Mouse (Mus musculus): ENCODE measurements around the gene Usp30. TPM values are rescaled to one million over a fixed set of nuclear protein-coding genes. Genes with fewer than 3 reads are reported as not detected.

Gene Usp30
- polyA plus RNA-seq, 1 experiment from 2014 or later, result 10.1 TPM

DNA sequence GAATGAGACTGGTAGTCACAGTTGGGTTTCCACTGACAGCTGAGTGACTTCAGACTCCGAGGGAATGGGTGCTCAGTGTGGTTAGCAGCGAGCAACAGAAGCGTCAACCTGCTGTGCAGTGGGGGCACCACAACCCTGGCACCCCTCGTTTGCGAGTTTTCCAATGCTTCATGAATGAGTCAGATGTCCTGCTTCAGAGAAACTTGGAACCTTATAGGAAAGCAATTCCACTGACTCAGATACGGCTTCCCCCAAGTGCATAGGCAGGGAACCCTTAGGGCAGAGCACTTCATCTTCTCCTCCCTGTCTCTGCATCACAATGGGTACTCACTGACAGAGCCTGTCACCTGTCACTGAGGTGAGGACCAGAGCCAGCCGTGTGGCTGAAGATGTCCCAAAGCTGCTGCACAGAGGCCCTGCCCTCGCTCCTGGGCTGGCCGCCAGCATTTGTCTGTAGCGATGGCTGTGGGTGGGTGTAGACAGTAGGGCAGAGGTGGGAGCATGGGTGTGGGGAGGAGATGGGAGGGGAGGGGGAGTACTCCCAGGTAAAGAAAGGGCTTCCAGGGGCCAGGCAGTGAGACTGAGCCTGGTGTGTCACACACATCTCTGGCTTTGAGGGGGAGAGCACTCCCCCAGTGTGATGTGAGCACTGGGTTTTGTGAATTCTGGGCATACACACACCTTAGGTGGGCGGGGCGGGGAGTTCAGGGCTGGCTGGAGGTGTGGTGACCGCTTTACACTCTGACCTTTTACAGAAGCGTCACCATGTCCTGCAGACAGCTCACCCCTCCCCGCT lies 72.4 kb downstream of the Usp30 start:
- ATAC-seq (ENCODE audit: low read depth) (no peak), DNase-seq (ENCODE audit: low spot score) (no peak)
- no peak overlapping the region for H3K27ac ChIP-seq (replicated peaks; ENCODE audit: low read depth, low read length)
- no peak overlapping the region for H3K4me2 ChIP-seq (ENCODE audit: low read depth, low read length)
- H3K9ac ChIP-seq (ENCODE audit: low read depth, low read length), result no peak overlapping the region
- no peaks in the 10 kb centered on the region for H3K4me1 ChIP-seq (ENCODE audit: control insufficient read depth, insufficient read depth, low read length)
- H3K27me3 ChIP-seq (replicated peaks; ENCODE audit: control insufficient read depth, insufficient read depth, low read length), result no peaks in the 10 kb centered on the region
- H3K4me3 ChIP-seq (ENCODE audit: low read depth, low read length), result no peak overlapping the region
- H3K9me3 ChIP-seq (ENCODE audit: control insufficient read depth, low read length), result no peaks in the 10 kb centered on the region
- H3K36me3 ChIP-seq (ENCODE audit: control insufficient read depth, insufficient read depth, low read length), result peaks cover 20% of the 10 kb centered on the region; the same call in 1 of the 2 replicates
- 93% methylated on average over 15 of the region's 15 CpGs for WGBS

DNA sequence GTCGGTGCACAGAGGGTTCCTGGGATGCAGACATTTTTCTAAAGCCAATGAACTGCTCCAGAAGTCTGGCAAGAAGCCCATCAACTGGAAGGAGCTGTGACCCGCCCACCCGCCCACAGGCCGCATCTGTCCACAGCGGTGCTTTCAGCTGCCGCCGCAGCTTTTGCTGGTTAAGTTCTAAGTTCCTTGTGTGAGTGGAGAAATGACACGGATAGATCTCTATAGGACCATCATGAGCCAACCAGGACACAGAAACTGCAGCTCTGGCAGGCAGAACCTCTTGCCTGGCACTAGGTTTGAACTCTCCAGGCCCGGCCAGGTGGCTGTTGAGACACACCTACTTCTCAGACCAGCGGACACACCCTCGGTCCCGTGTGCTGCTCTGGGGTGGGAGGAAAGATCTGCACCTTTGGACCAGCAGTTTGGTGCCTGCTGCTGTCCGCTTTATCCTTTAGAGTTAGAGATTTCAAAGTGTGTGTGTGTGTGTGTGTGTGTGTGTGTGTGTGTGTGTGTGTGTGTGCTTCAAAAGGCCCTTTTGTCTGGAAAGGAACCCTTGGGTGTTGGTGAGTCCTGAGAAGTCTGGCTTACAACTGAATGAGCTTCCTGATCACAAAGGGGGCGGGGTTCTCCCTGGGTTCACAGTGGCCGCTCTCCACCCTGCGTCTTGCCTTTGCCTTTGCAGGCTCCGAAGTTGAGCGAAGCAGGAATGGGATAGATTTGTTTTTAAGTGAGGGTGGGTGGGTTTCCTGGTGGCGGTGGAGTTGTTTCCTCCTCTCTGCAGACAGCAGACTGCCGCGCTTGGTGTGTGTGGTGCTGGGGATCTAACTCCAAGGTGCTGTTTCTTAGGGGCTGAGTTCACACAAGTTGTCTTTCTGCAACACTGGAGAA lies 73.3 kb downstream of the Usp30 start:
- no peaks in the 10 kb centered on the region for H3K9me3 ChIP-seq (ENCODE audit: control insufficient read depth, low read length)
- H3K27me3 ChIP-seq (replicated peaks; ENCODE audit: control insufficient read depth, insufficient read depth, low read length), result no peaks in the 10 kb centered on the region
- peak; percentile 45 for DNase-seq (ENCODE audit: low spot score)

DNA sequence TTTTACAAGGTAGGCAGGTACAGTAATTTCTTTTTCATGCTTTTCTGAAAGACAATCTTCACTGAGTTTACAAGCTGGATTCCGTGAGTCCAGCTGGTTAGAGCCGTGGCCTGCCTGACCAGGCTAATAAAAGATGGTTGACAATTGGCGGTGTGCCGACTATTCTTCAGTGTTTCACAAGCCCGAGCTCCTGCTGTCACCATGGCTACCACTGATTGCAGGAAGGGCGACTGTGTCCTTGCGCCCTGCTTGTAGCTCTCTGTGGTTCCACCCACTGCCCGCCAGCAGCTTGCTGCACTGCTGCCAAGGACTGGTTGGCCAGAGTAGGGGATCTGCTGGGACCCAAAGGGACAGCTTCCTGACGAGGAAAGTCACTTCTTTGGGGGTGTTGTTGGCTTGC lies 73.9 kb downstream of the Usp30 start:
- H3K4me3 ChIP-seq (ENCODE audit: low read depth, low read length), result no peak overlapping the region
- no peak overlapping the region for H3K9ac ChIP-seq (ENCODE audit: low read depth, low read length)
- H3K4me2 ChIP-seq (ENCODE audit: low read depth, low read length), result no peak overlapping the region
- H3K36me3 ChIP-seq (ENCODE audit: control insufficient read depth, insufficient read depth, low read length), result peaks cover 13% of the 10 kb centered on the region; the same call in 1 of the 2 replicates
- no peaks in the 10 kb centered on the region for H3K9me3 ChIP-seq (ENCODE audit: control insufficient read depth, low read length)
- 65% methylated on average over 9 of the region's 9 CpGs for WGBS
- H3K27ac ChIP-seq (replicated peaks; ENCODE audit: low read depth, low read length), result no peak overlapping the region; the same call in 1 of the 2 replicates
- peak; percentile 79 for DNase-seq (ENCODE audit: low spot score)
- peak; percentile 16; the same call in 1 of the 2 replicates for ATAC-seq (ENCODE audit: low read depth)
- no peaks in the 10 kb centered on the region for H3K27me3 ChIP-seq (replicated peaks; ENCODE audit: control insufficient read depth, insufficient read depth, low read length)
- no peaks in the 10 kb centered on the region for H3K4me1 ChIP-seq (ENCODE audit: control insufficient read depth, insufficient read depth, low read length)

More for the DNA sequence above, 73.3 kb downstream of the Usp30 start:
- no peak for ATAC-seq (ENCODE audit: low read depth)
- Histone ChIP-seq H3K4me3 (ENCODE audit: low read depth, low read length) (no peak overlapping the region), H3K36me3 (ENCODE audit: control insufficient read depth, insufficient read depth, low read length) (peaks cover 19% of the 10 kb centered on the region; the same call in 1 of the 2 replicates), H3K27ac (replicated peaks; ENCODE audit: low read depth, low read length) (peak overlapping the region; percentile 33; the same call in 1 of the 2 replicates), H3K4me1 (ENCODE audit: control insufficient read depth, insufficient read depth, low read length) (no peaks in the 10 kb centered on the region), H3K4me2 (ENCODE audit: low read depth, low read length) (no peak overlapping the region), H3K9ac (ENCODE audit: low read depth, low read length) (no peak overlapping the region)
- WGBS, result 73% methylated on average over 21 of the region's 21 CpGs

DNA sequence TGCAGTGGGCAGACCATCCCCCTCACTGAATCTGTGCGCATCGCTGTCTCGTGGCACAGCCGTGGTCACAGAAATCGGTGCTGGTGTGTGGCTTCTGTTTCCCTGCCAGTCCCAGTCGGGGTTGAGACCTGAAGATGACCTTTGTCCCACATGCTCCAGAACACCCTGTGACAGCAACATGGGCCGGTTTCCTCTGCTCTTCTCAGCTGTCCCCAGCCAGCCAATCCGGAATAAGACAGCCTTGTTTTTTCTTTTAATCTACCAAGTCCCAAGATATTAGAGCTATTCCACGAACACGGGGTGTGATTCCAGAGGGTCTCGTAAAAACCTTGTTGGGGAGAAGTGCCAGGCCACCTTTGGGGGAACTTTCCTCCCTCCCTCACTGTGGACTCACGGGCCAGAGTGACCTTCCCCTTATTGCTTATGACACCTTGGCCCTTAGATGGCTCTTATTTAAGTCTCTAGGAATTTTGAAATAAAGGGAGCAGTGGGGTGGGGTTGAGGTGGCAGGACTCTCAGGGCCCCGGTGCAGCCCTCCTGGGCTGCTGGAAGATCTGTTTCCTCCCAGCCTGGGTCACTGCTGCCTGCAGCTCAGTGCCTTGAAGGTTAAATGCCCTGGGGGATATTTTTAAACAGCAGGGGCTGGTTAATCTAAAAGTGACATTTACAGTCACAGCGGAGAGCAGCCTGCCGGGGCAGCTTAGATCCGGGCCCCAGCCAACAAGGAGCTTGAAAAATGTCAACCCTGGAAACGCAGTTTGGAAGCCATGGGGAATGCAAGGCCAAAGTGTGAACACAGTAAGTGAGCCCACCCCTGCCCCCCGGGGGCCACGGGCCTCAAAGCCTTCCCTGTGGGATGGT lies 81.0 kb downstream of the Usp30 start, which contains the start of gene Acacb:
TSS of gene Acacb (plus strand) at position 508 of the 861 bp plus-strand sequence.
- H3K4me3 ChIP-seq (ENCODE audit: low read depth, low read length), result no peak within 1 kb of the TSS
- no peaks in the 10 kb centered on the region for H3K9me3 ChIP-seq (ENCODE audit: control insufficient read depth, low read length)
- no peaks in the 10 kb centered on the region for H3K36me3 ChIP-seq (ENCODE audit: control insufficient read depth, insufficient read depth, low read length)
- H3K4me1 ChIP-seq (ENCODE audit: control insufficient read depth, insufficient read depth, low read length), result no peaks in the 10 kb centered on the region
- DNase-seq (ENCODE audit: low spot score) (no peak), ATAC-seq (ENCODE audit: low read depth) (no peak)
- no peak within 1 kb of the TSS for H3K9ac ChIP-seq (ENCODE audit: low read depth, low read length)
- H3K4me2 ChIP-seq (ENCODE audit: low read depth, low read length), result no peak within 1 kb of the TSS
- WGBS, result 32% methylated on average over 19 of the region's 19 CpGs
- H3K27me3 ChIP-seq (replicated peaks; ENCODE audit: control insufficient read depth, insufficient read depth, low read length), result no peaks in the 10 kb centered on the region
- H3K27ac ChIP-seq (replicated peaks; ENCODE audit: low read depth, low read length), result no peak within 1 kb of the TSS

DNA sequence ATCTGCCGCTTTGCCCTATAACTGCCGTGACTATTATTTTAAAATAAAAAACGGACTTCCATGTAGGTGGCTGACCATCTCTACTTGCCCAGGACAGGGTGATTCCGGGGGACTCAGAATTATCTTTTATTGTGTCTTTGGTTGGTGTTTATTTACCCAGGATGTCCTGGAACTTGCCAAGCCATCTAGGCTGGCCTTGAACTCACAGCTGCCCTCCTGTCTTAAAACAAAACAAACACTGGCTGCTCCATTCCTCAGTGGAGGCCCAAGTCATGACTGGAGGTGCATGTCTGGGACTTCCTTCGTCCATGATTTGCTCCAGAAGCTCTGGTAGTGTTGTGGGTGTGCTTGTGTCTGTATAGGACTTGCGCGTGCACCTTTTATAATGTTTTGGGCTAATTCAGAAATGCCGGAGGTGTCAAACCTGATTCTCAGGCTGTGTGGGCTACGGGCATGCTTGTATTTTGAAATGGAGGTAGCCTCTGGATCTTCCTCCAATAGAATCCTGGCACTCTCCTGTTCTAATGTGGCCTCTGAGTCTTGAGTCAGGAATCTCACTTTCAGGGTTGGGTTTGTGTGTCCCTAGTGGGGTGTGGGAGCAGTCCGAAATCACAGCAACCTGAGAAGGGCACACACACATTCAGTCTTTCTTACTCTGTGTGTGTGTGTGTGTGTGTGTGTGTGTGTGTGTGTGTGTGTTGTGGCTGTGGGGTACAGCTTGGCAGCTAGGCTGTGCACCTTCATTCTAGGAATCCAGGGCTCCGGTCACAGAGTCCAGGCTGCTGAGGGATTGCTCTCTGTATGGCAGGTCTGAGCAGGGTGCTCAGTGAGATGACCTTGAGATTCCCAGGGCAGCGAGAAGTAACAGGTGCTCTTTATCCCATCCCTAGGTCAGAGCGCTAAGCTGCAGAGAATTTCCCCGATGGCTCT lies 82.0 kb downstream of the Usp30 start:
- Histone ChIP-seq H3K4me2 (ENCODE audit: low read depth, low read length) (no peak overlapping the region), H3K36me3 (ENCODE audit: control insufficient read depth, insufficient read depth, low read length) (no peaks in the 10 kb centered on the region), H3K27ac (replicated peaks; ENCODE audit: low read depth, low read length) (no peak overlapping the region), H3K9me3 (ENCODE audit: control insufficient read depth, low read length) (no peaks in the 10 kb centered on the region), H3K4me1 (ENCODE audit: control insufficient read depth, insufficient read depth, low read length) (no peaks in the 10 kb centered on the region), H3K4me3 (ENCODE audit: low read depth, low read length) (no peak overlapping the region), H3K9ac (ENCODE audit: low read depth, low read length) (no peak overlapping the region), H3K27me3 (replicated peaks; ENCODE audit: control insufficient read depth, insufficient read depth, low read length) (no peaks in the 10 kb centered on the region)
- ATAC-seq (ENCODE audit: low read depth), result no peak
- WGBS, result 80% methylated on average over 14 of the region's 14 CpGs
- no peak for DNase-seq (ENCODE audit: low spot score)

DNA sequence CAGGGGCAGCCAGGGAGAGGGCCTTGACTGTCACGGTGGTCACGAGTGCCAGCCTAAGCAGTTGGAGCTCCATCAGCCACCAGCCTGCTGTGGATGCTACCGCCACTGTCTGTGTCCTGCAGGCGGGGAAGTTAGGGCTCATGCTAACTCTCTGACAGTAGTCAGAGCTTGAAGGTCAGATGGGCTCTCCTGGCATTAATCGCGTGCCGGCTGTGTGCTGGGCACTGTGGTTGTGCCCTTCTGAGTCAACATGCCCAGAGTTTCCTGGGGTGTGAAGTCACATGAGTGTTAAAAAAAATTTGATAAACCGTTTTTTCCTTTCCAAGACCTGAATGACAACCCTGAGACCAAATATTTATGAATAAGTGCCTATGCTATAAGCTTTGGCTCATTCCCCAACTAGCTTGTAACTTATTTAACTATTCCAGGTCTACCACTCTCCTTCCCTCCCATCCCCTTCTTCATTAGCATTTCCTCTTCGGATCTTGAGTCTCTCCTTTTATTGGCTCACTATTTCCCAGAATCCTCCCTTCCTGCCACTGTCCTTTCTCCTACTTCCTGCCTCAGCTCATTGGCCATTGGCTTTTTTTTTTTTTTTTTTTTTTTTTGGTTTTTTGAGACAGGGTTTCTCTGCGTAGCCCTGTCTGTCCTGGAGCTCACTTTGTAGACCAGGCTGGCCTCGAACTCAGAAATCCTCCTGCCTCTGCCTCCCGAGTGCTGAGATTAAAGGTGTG lies 87.3 kb downstream of the Usp30 start:
- no peak overlapping the region for H3K27ac ChIP-seq (replicated peaks; ENCODE audit: low read depth, low read length)
- DNase-seq (ENCODE audit: low spot score) (no peak), ATAC-seq (ENCODE audit: low read depth) (no peak)
- H3K4me1 ChIP-seq (ENCODE audit: control insufficient read depth, insufficient read depth, low read length), result no peaks in the 10 kb centered on the region
- no peak overlapping the region for H3K9ac ChIP-seq (ENCODE audit: low read depth, low read length)
- no peak overlapping the region for H3K4me3 ChIP-seq (ENCODE audit: low read depth, low read length)
- H3K9me3 ChIP-seq (ENCODE audit: control insufficient read depth, low read length), result no peaks in the 10 kb centered on the region
- H3K36me3 ChIP-seq (ENCODE audit: control insufficient read depth, insufficient read depth, low read length), result no peaks in the 10 kb centered on the region
- WGBS, result 85% methylated on average over 12 of the region's 12 CpGs
- no peak overlapping the region for H3K4me2 ChIP-seq (ENCODE audit: low read depth, low read length)
- no peaks in the 10 kb centered on the region for H3K27me3 ChIP-seq (replicated peaks; ENCODE audit: control insufficient read depth, insufficient read depth, low read length)

DNA sequence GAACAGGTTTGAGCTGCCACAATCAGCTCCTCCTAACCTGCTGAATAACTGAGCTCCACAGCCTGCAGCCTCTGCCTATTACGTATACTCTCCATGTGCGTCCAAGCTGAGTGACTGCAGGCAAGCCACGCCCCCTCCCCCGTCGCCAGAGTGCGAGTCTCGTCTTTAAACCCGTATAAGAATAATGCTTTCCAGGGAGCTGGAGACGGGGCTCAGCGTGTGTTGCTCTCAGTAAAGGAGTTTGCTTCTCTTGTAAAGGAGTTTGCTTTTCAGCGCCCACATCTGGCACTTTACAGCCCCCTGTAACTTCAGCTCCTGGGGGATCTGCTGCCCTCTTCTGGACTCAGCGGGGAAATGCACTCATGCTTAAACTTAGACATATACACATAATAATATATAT lies 88.2 kb downstream of the Usp30 start:
- DNase-seq (ENCODE audit: low spot score), result peak; percentile 50
- no peaks in the 10 kb centered on the region for H3K36me3 ChIP-seq (ENCODE audit: control insufficient read depth, insufficient read depth, low read length)
- H3K27me3 ChIP-seq (replicated peaks; ENCODE audit: control insufficient read depth, insufficient read depth, low read length), result no peaks in the 10 kb centered on the region
- no peaks in the 10 kb centered on the region for H3K9me3 ChIP-seq (ENCODE audit: control insufficient read depth, low read length)
- H3K9ac ChIP-seq (ENCODE audit: low read depth, low read length), result no peak overlapping the region
- no peak overlapping the region for H3K27ac ChIP-seq (replicated peaks; ENCODE audit: low read depth, low read length)
- H3K4me2 ChIP-seq (ENCODE audit: low read depth, low read length), result peak overlapping the region; percentile 33
- WGBS, result 7% methylated on average over 12 of the region's 12 CpGs
- no peaks in the 10 kb centered on the region for H3K4me1 ChIP-seq (ENCODE audit: control insufficient read depth, insufficient read depth, low read length)
- 0 out of 2 replicates have a peak, but pooled peaks have one; percentile 58 for ATAC-seq (ENCODE audit: low read depth)
- peak overlapping the region; percentile 24 for H3K4me3 ChIP-seq (ENCODE audit: low read depth, low read length)
